ENCODE assay signal across 35 mouse cellular contexts in the genomic region with DNA sequence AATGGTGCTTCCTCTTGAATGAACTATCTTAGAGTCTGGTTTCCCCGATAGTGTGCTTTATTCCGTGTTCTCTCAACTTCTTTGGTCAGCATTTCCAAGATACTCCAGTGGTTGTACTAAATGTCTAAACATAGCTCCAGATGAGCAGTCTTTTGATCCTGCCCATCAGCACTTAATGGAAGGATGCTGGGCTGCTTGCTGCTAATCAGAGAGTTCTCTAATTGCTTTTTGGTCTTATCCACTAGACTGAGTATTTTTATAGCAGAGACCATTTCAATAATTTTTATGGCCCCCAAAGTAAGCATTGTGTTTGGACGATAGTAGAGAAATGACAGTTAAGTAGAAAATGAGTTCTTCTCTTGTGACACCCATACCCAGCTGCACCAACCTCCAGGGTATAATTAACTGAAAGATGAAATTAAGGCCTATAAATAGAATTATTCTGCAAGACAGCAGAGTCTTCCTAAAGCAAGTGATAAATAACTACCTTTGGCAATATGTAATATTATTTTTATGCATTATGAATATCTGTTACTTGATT.
"Had no signal": no experiment of that assay in that cellular context is flagged by ENCODE, and none has a peak within 500 bp of the region (broad histone marks: within the 10 kb centered on the region; RNA-seq: fewer than 3 reads in every experiment).

No protein-coding gene starts in this region.

- H3K9me3 ChIP-seq: heart, embryonic 10.5 days; heart, embryonic 13.5 days; heart, embryonic 15.5 days; hindbrain, embryonic 10.5 days; hindbrain, embryonic 12.5 days; hindbrain, embryonic 13.5 days; hindbrain, embryonic 15.5 days; intestine, embryonic 15.5 days; kidney, embryonic 15.5 days had no signal

- H3K4me1 ChIP-seq: heart, embryonic 10.5 days; heart, embryonic 13.5 days; heart, embryonic 15.5 days; hindbrain, embryonic 10.5 days; hindbrain, embryonic 12.5 days; hindbrain, embryonic 13.5 days; hindbrain, embryonic 15.5 days; intestine, embryonic 15.5 days; kidney, embryonic 15.5 days had no signal

- ATAC-seq: hindbrain, embryonic 16.5 days; hindbrain, postnatal 0 days; inflammation-experienced regulatory T-cells, adult 6 months; intestine, embryonic 15.5 days; intestine, embryonic 16.5 days; intestine, postnatal 0 days had no signal

- H3K4me2 ChIP-seq: heart, embryonic 11.5 days; heart, embryonic 13.5 days; heart, embryonic 15.5 days; hindbrain, embryonic 12.5 days; hindbrain, embryonic 13.5 days; hindbrain, embryonic 14.5 days; hindbrain, embryonic 15.5 days; intestine, embryonic 15.5 days; kidney, embryonic 15.5 days had no signal

- H3K27me3 ChIP-seq: heart, embryonic 13.5 days; heart, embryonic 15.5 days; hindbrain, embryonic 12.5 days; hindbrain, embryonic 13.5 days; hindbrain, embryonic 15.5 days; intestine, embryonic 15.5 days; kidney, embryonic 15.5 days had no signal

- H3K4me3 ChIP-seq: heart, adult 2 months; heart, embryonic 10.5 days; heart, embryonic 13.5 days; heart, embryonic 15.5 days; hindbrain, embryonic 10.5 days; hindbrain, embryonic 12.5 days; hindbrain, embryonic 13.5 days; hindbrain, embryonic 15.5 days; intestine, embryonic 15.5 days; kidney, embryonic 15.5 days; layer of hippocampus, adult 2 months had no signal

- H3K36me3 ChIP-seq: heart, embryonic 10.5 days; heart, embryonic 13.5 days; heart, embryonic 15.5 days; hindbrain, embryonic 10.5 days; hindbrain, embryonic 12.5 days; hindbrain, embryonic 13.5 days; hindbrain, embryonic 15.5 days; intestine, embryonic 15.5 days; kidney, embryonic 15.5 days had no signal

- DNase-seq: heart, adult 2 months; heart, postnatal 10 days; heart, postnatal 14 days; heart, postnatal 36 days; heart, postnatal 4 days; kidney, adult 11 months; kidney, adult 18-20 months; kidney, adult 2 months; kidney, adult 8-10 months; kidney, adult 9 months; kidney, postnatal 10 days; kidney, postnatal 14 days; kidney, postnatal 25 days; kidney, postnatal 36 days; kidney, postnatal 4 days; layer of hippocampus, adult 9-11 months; layer of hippocampus, postnatal 36 days had no signal

- H3K9ac ChIP-seq: heart, embryonic 13.5 days; heart, embryonic 15.5 days; hindbrain, embryonic 12.5 days; hindbrain, embryonic 13.5 days; hindbrain, embryonic 14.5 days; hindbrain, embryonic 15.5 days; intestine, embryonic 15.5 days; kidney, embryonic 15.5 days had no signal

- H3K27ac ChIP-seq: heart, adult 2 months; heart, embryonic 10.5 days; heart, embryonic 13.5 days; heart, embryonic 15.5 days; hindbrain, embryonic 10.5 days; hindbrain, embryonic 12.5 days; hindbrain, embryonic 13.5 days; hindbrain, embryonic 14.5 days; hindbrain, embryonic 15.5 days; hindbrain, postnatal 0 days; intestine, embryonic 15.5 days; kidney, embryonic 15.5 days; kidney, postnatal 0 days; layer of hippocampus, adult 2 months had no signal
